Mouse (Mus musculus): ENCODE data around the gene Umodl1. TPM values are rescaled to one million over a fixed set of nuclear protein-coding genes. Genes with fewer than 3 reads are reported as not detected.

Umodl1 gene
- 0.05 and 0.13 TPM in 2 replicates for polyA plus RNA-seq (2012; rRNA removed)

DNA sequence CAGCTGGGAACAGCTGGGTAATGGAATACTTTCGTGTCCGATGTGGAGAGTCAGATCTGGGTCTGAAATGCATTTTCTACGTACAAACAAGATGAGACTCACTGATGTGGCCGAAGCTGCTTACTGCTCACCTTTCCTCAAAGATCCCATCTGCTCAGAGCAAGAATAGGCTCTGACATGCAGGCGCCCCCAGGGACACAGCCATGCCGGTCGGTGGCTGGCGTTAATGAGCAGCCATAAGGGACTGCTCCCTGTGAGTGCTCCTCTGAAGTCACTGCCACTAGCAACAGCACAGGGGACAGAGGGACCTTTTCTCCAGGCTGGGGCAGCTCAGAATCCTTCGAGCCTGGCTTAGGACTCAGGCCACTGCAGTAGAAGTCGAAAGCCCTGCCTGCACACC, at the start of gene Umodl1:
Gene Umodl1 (plus strand): TSS at position 301 of the 400 bp plus-strand sequence.
- Histone ChIP-seq H3K4me1 (ENCODE audit: control insufficient read depth, insufficient read depth, low read length) (no peaks in the 10 kb centered on the region), H3K27me3 (ENCODE audit: control insufficient read depth, insufficient read depth, low read length) (no peaks in the 10 kb centered on the region; the same call in 1 of the 2 replicates), H3K4me3 (replicated peaks; ENCODE audit: insufficient read depth, low read depth, low read length) (no peak within 1 kb of the TSS), H3K27ac (ENCODE audit: insufficient read depth, low read length) (no peak within 1 kb of the TSS)
- DNase-seq, result no peak
- TF ChIP-seq POLR2A (IDR thresholded peaks at IDR 0.05; ENCODE audit: borderline replicate concordance, insufficient read depth, low read length) (no peak), CTCF (IDR thresholded peaks at IDR 0.05; ENCODE audit: borderline replicate concordance, insufficient read depth, low read depth, low read length) (no peak)
- WGBS, result 47% methylated on average over 10 of the region's 10 CpGs

GRCm38 (mm10) chr17:30907577-30907976, 46.9 kb upstream of the Umodl1 start:
- no peaks in the 10 kb centered on the region for H3K27me3 ChIP-seq (ENCODE audit: control insufficient read depth, insufficient read depth, low read length)
- H3K27ac ChIP-seq (ENCODE audit: insufficient read depth, low read length), result no peak overlapping the region
- no peak for DNase-seq
- 71% methylated on average over 4 of the region's 4 CpGs for WGBS
- peaks cover 10% of the 10 kb centered on the region for H3K4me1 ChIP-seq (ENCODE audit: control insufficient read depth, insufficient read depth, low read length)
- no peak for TF ChIP-seq CTCF (IDR thresholded peaks at IDR 0.05; ENCODE audit: borderline replicate concordance, insufficient read depth, low read depth, low read length)
- no peak for TF ChIP-seq POLR2A (IDR thresholded peaks at IDR 0.05; ENCODE audit: borderline replicate concordance, insufficient read depth, low read length)
- H3K4me3 ChIP-seq (replicated peaks; ENCODE audit: insufficient read depth, low read depth, low read length), result no peak overlapping the region

- WGBS, result 31% methylated on average over 27 of the region's 27 CpGs
- Histone ChIP-seq H3K27me3 (ENCODE audit: control insufficient read depth, insufficient read depth, low read length) (no peaks in the 10 kb centered on the region), H3K27ac (ENCODE audit: insufficient read depth, low read length) (no peak overlapping the region), H3K4me1 (ENCODE audit: control insufficient read depth, insufficient read depth, low read length) (peaks cover 10% of the 10 kb centered on the region), H3K4me3 (replicated peaks; ENCODE audit: insufficient read depth, low read depth, low read length) (no peak overlapping the region)
- peak; percentile 46 to 49 for DNase-seq
- no peak for TF ChIP-seq POLR2A (IDR thresholded peaks at IDR 0.05; ENCODE audit: borderline replicate concordance, insufficient read depth, low read length)
- TF ChIP-seq CTCF (IDR thresholded peaks at IDR 0.05; ENCODE audit: borderline replicate concordance, insufficient read depth, low read depth, low read length), result no peak
These were observed 43.3 kb upstream of the Umodl1 start for GRCm38 (mm10) chr17:30910866-30911731.

- TF ChIP-seq CTCF (IDR thresholded peaks at IDR 0.05; ENCODE audit: borderline replicate concordance, insufficient read depth, low read depth, low read length) (no peak), POLR2A (IDR thresholded peaks at IDR 0.05; ENCODE audit: borderline replicate concordance, insufficient read depth, low read length) (no peak)
These were observed 42.7 kb upstream of the Umodl1 start for GRCm38 (mm10) chr17:30911732-30912088.

DNA sequence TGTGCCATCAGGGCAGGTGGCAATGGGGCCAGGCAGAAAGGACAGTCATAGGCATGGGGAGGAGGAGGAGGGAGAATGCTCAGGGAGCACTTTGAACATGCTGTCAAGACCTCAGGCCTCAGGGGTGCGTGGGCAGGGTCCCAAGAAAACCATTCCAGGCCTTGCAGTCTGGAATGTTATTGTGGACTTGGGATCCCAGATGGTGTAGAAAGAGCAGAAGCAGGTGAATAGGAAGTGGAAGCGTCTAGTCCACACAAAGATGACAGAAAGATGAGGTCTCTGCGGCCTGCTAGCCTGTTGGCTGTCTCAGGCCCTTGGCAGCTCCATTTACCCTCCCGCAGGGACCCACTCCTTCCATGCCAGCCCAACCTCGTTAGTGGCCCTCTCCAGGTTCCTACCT, 41.9 kb upstream of the Umodl1 start:
- no peak overlapping the region for H3K4me3 ChIP-seq (replicated peaks; ENCODE audit: insufficient read depth, low read depth, low read length)
- DNase-seq, result peak in 1 of 2 experiments; percentile 12
- no peak for TF ChIP-seq POLR2A (IDR thresholded peaks at IDR 0.05; ENCODE audit: borderline replicate concordance, insufficient read depth, low read length)
- TF ChIP-seq CTCF (IDR thresholded peaks at IDR 0.05; ENCODE audit: borderline replicate concordance, insufficient read depth, low read depth, low read length), result no peak
- H3K4me1 ChIP-seq (ENCODE audit: control insufficient read depth, insufficient read depth, low read length), result peaks cover 10% of the 10 kb centered on the region
- no peaks in the 10 kb centered on the region for H3K27me3 ChIP-seq (ENCODE audit: control insufficient read depth, insufficient read depth, low read length)
- WGBS, result 42% methylated on average over 5 of the region's 5 CpGs
- no peak overlapping the region for H3K27ac ChIP-seq (ENCODE audit: insufficient read depth, low read length)

More at GRCm38 (mm10) chr17:30911732-30912088, 42.7 kb upstream of the Umodl1 start:
- no peak overlapping the region for H3K4me3 ChIP-seq (replicated peaks; ENCODE audit: insufficient read depth, low read depth, low read length)
- H3K27me3 ChIP-seq (ENCODE audit: control insufficient read depth, insufficient read depth, low read length), result no peaks in the 10 kb centered on the region
- no peak overlapping the region for H3K27ac ChIP-seq (ENCODE audit: insufficient read depth, low read length)
- WGBS, result 54% methylated on average over 8 of the region's 8 CpGs
- no peak for DNase-seq
- H3K4me1 ChIP-seq (ENCODE audit: control insufficient read depth, insufficient read depth, low read length), result peaks cover 10% of the 10 kb centered on the region

DNA sequence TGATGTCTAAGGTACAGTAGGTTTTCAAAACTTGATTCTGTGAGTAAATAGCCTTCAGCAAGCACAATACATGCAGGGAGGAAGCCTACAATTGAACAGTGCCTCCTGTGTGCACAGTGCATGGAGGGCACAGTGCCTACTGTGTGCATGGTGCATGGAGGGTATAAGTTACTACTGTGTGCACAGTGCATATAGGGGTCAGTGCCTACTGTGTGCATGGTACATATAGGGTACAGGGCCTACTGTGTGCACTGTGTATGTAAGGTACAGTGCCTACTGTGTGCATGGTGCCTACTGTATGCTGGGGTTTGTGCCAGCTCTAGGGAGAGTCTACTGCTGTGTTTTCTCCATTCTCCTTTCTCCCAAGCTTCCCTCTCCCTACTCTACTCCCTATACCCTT, 40.2 kb upstream of the Umodl1 start:
- TF ChIP-seq POLR2A (IDR thresholded peaks at IDR 0.05; ENCODE audit: borderline replicate concordance, insufficient read depth, low read length) (no peak), CTCF (IDR thresholded peaks at IDR 0.05; ENCODE audit: borderline replicate concordance, insufficient read depth, low read depth, low read length) (no peak)
- Histone ChIP-seq H3K4me1 (ENCODE audit: control insufficient read depth, insufficient read depth, low read length) (peaks cover 10% of the 10 kb centered on the region), H3K4me3 (replicated peaks; ENCODE audit: insufficient read depth, low read depth, low read length) (no peak overlapping the region), H3K27ac (ENCODE audit: insufficient read depth, low read length) (no peak overlapping the region), H3K27me3 (ENCODE audit: control insufficient read depth, insufficient read depth, low read length) (no peaks in the 10 kb centered on the region)
- DNase-seq, result no peak

GRCm38 (mm10) chr17:30923566-30923965, 30.9 kb upstream of the Umodl1 start:
- no peaks in the 10 kb centered on the region for H3K4me1 ChIP-seq (ENCODE audit: control insufficient read depth, insufficient read depth, low read length)
- no peak for DNase-seq
- 30% methylated on average over 4 of the region's 4 CpGs for WGBS
- H3K27me3 ChIP-seq (ENCODE audit: control insufficient read depth, insufficient read depth, low read length), result no peaks in the 10 kb centered on the region
- no peak overlapping the region for H3K27ac ChIP-seq (ENCODE audit: insufficient read depth, low read length)
- H3K4me3 ChIP-seq (replicated peaks; ENCODE audit: insufficient read depth, low read depth, low read length), result no peak overlapping the region
- no peak for TF ChIP-seq CTCF (IDR thresholded peaks at IDR 0.05; ENCODE audit: borderline replicate concordance, insufficient read depth, low read depth, low read length)
- no peak for TF ChIP-seq POLR2A (IDR thresholded peaks at IDR 0.05; ENCODE audit: borderline replicate concordance, insufficient read depth, low read length)

- no peak for DNase-seq
- Histone ChIP-seq H3K27me3 (ENCODE audit: control insufficient read depth, insufficient read depth, low read length) (no peaks in the 10 kb centered on the region), H3K27ac (ENCODE audit: insufficient read depth, low read length) (no peak overlapping the region), H3K4me1 (ENCODE audit: control insufficient read depth, insufficient read depth, low read length) (peaks cover 8% of the 10 kb centered on the region), H3K4me3 (replicated peaks; ENCODE audit: insufficient read depth, low read depth, low read length) (no peak overlapping the region)
- TF ChIP-seq CTCF (IDR thresholded peaks at IDR 0.05; ENCODE audit: borderline replicate concordance, insufficient read depth, low read depth, low read length) (no peak), POLR2A (IDR thresholded peaks at IDR 0.05; ENCODE audit: borderline replicate concordance, insufficient read depth, low read length) (no peak)
- WGBS, result 87% methylated on average over 7 of the region's 7 CpGs
These were observed 23.6 kb upstream of the Umodl1 start for GRCm38 (mm10) chr17:30930827-30931226.
